Mouse (Mus musculus): ENCODE results near the gene Cpsf6. TPM values are rescaled to one million over a fixed set of nuclear protein-coding genes. Genes with fewer than 3 reads are reported as not detected.

The Cpsf6 gene
- polyA plus RNA-seq, 1 experiment from 2014 or later, result 97.9 TPM

DNA sequence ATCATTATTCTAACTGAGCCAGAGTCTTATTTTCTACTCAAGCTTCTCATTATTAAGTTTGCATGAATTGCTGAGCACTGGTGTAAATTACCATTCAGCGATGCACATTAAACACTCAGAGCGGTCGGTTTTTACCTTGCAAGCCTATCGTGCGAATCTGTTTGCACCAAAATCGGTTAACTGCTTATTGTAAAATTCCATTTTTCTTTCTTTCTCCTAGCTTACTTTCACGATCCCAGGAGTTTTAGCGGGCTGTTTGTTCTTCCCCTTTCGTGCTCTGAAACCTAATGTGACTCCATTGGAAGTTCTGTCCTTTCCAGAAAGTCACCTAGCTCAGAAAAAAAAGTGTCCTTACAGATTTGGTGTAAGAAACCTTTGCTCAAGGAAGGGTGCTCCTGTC, 36.3 kb upstream of the Cpsf6 start:
- H3K4me3 ChIP-seq (ENCODE audit: low read depth, low read length), result no peak overlapping the region
- no peak for ATAC-seq (replicated peaks; ENCODE audit: insufficient number of reproducible peaks, low FRiP score, low TSS enrichment)
- H3K4me1 ChIP-seq (ENCODE audit: control insufficient read depth, insufficient read depth, low read length), result peaks cover 12% of the 10 kb centered on the region
- no peak overlapping the region for H3K4me2 ChIP-seq
- no peak overlapping the region for H3K27ac ChIP-seq (ENCODE audit: low read depth, low read length)
- no peaks in the 10 kb centered on the region for H3K36me3 ChIP-seq (ENCODE audit: control insufficient read depth, insufficient read depth, low read length)
- no peaks in the 10 kb centered on the region for H3K27me3 ChIP-seq (ENCODE audit: control insufficient read depth, insufficient read depth, low read length)
- no peak overlapping the region for H3K9ac ChIP-seq (ENCODE audit: low read depth, low read length)
- 84% methylated on average over 9 of the region's 9 CpGs for WGBS (ENCODE audit: insufficient replicate concordance)
- no peaks in the 10 kb centered on the region for H3K9me3 ChIP-seq (replicated peaks; ENCODE audit: control insufficient read depth, low read length)

DNA sequence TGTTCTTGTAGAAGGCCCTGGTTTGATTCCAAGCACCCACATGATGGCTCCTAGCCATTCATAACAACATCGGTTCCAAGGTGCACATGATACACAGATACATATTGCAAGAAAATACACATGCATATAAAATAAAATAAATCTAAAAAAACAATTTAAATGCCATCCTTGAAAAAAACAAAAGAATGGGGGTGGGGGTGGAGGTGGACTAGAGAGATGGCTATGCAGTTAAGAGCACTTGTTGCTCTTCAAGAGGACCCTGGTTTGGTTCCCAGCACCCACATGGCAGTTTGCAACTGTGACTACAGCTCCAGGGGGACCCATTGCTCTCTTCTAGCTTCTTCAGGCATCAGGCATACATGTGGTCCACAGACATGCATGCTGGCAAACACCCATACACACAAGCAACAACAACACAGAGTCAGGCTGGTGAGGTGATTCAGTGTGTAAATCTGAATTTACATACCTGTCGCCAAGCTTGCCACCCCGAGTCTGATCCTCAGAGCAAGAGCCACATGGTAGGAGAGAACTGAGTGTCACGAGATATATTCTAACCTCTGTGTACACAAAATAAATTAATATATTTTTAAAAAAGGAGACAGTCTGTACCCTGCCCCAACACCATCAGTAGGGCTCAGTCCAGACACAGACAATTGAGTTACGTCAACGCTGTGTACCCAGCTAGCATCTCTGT, 35.7 kb upstream of the Cpsf6 start:
- WGBS (ENCODE audit: insufficient replicate concordance), result 91% methylated on average over 6 of the region's 6 CpGs
- Histone ChIP-seq H3K4me1 (ENCODE audit: control insufficient read depth, insufficient read depth, low read length) (peaks cover 12% of the 10 kb centered on the region), H3K9ac (ENCODE audit: low read depth, low read length) (no peak overlapping the region), H3K9me3 (replicated peaks; ENCODE audit: control insufficient read depth, low read length) (no peaks in the 10 kb centered on the region), H3K27ac (ENCODE audit: low read depth, low read length) (no peak overlapping the region), H3K4me2 (no peak overlapping the region), H3K36me3 (ENCODE audit: control insufficient read depth, insufficient read depth, low read length) (no peaks in the 10 kb centered on the region), H3K27me3 (ENCODE audit: control insufficient read depth, insufficient read depth, low read length) (no peaks in the 10 kb centered on the region), H3K4me3 (ENCODE audit: low read depth, low read length) (no peak overlapping the region)
- no peak for ATAC-seq (replicated peaks; ENCODE audit: insufficient number of reproducible peaks, low FRiP score, low TSS enrichment)

DNA sequence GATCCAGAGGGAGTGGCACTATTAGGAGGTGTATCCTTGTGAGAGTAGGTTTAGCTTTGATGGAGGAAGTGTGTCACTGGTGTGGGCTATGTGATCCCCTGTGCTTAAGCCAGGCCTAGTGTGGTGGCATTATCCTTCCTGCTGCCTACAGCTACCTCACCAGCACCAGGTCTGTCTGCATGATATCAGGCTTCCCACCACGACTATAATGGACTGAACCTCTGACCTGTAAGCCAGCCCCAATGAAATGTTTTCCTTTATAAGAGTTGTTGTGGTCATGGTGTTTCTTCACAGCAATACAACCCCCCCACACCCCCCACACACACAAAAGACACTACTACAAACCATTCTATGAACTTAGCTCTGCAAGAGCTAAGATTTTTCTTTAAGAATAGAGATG, 34.9 kb upstream of the Cpsf6 start:
- Histone ChIP-seq H3K9me3 (replicated peaks; ENCODE audit: control insufficient read depth, low read length) (no peaks in the 10 kb centered on the region), H3K4me2 (no peak overlapping the region), H3K27ac (ENCODE audit: low read depth, low read length) (no peak overlapping the region), H3K4me3 (ENCODE audit: low read depth, low read length) (no peak overlapping the region), H3K9ac (ENCODE audit: low read depth, low read length) (no peak overlapping the region), H3K36me3 (ENCODE audit: control insufficient read depth, insufficient read depth, low read length) (no peaks in the 10 kb centered on the region), H3K4me1 (ENCODE audit: control insufficient read depth, insufficient read depth, low read length) (peaks cover 12% of the 10 kb centered on the region), H3K27me3 (ENCODE audit: control insufficient read depth, insufficient read depth, low read length) (no peaks in the 10 kb centered on the region)
- ATAC-seq (replicated peaks; ENCODE audit: insufficient number of reproducible peaks, low FRiP score, low TSS enrichment), result no peak
- 72% methylated on average over 1 of the region's 1 CpGs for WGBS (ENCODE audit: insufficient replicate concordance)

DNA sequence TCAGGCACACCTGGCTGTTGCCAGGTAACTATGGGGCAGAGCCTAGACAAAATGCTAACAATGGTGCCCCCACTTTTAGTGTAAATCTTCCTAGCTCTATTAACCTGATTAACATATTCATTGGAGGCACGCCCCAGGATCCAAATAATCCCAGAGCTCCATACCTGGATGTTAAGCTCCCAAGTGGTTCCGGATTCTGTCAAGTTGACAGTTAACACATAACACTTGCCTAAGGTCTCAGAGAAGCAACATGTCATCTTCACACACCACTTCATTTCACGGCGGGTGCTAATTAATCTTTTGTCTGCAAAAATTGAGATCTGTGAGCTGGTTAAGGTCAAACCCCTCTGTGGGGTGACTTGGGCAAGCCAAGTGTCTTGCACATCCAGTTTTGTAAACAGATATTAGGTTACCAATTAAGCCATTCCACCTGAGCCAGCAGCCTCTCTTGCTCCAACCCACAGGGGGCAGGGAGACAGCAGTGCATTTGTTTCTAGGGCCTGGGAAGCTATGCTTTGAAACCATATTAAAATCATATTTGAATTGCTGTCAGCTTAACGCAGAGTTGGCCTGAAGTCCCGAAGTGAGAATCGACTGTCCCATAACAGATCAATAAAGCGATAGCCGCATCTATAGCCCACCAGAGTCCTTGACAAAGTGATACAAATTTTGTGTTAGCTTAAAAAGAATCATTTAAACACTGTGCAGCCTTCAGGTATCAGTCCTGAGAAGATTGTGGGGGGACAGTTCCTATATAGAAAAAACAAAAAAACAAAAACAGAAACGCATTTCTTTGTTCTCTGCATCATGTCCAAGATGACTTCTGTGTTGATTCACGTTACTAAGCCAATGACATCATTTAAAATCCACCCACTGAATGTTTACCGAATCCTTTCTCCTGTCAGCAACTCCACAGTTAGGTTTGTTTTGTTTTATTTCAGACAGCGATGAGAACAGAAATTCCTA, 34.0 kb upstream of the Cpsf6 start:
- no peak overlapping the region for H3K4me2 ChIP-seq
- no peak overlapping the region for H3K9ac ChIP-seq (ENCODE audit: low read depth, low read length)
- ATAC-seq (replicated peaks; ENCODE audit: insufficient number of reproducible peaks, low FRiP score, low TSS enrichment), result no peak
- 73% methylated on average over 13 of the region's 13 CpGs for WGBS (ENCODE audit: insufficient replicate concordance)
- no peaks in the 10 kb centered on the region for H3K27me3 ChIP-seq (ENCODE audit: control insufficient read depth, insufficient read depth, low read length)
- no peak overlapping the region for H3K27ac ChIP-seq (ENCODE audit: low read depth, low read length)
- peaks cover 12% of the 10 kb centered on the region for H3K4me1 ChIP-seq (ENCODE audit: control insufficient read depth, insufficient read depth, low read length)
- H3K36me3 ChIP-seq (ENCODE audit: control insufficient read depth, insufficient read depth, low read length), result no peaks in the 10 kb centered on the region
- no peaks in the 10 kb centered on the region for H3K9me3 ChIP-seq (replicated peaks; ENCODE audit: control insufficient read depth, low read length)
- H3K4me3 ChIP-seq (ENCODE audit: low read depth, low read length), result no peak overlapping the region

- ATAC-seq (replicated peaks; ENCODE audit: insufficient number of reproducible peaks, low FRiP score, low TSS enrichment), result no peak
- WGBS (ENCODE audit: insufficient replicate concordance), result 71% methylated on average over 7 of the region's 7 CpGs
- Histone ChIP-seq H3K4me3 (ENCODE audit: low read depth, low read length) (no peak overlapping the region), H3K27ac (ENCODE audit: low read depth, low read length) (no peak overlapping the region), H3K9me3 (replicated peaks; ENCODE audit: control insufficient read depth, low read length) (no peaks in the 10 kb centered on the region), H3K27me3 (ENCODE audit: control insufficient read depth, insufficient read depth, low read length) (no peaks in the 10 kb centered on the region), H3K4me2 (no peak overlapping the region), H3K36me3 (ENCODE audit: control insufficient read depth, insufficient read depth, low read length) (no peaks in the 10 kb centered on the region), H3K4me1 (ENCODE audit: control insufficient read depth, insufficient read depth, low read length) (peaks cover 12% of the 10 kb centered on the region), H3K9ac (ENCODE audit: low read depth, low read length) (no peak overlapping the region)
Measured at GRCm38 (mm10) chr10:117412474-117413057, 32.8 kb upstream of the Cpsf6 start.

DNA sequence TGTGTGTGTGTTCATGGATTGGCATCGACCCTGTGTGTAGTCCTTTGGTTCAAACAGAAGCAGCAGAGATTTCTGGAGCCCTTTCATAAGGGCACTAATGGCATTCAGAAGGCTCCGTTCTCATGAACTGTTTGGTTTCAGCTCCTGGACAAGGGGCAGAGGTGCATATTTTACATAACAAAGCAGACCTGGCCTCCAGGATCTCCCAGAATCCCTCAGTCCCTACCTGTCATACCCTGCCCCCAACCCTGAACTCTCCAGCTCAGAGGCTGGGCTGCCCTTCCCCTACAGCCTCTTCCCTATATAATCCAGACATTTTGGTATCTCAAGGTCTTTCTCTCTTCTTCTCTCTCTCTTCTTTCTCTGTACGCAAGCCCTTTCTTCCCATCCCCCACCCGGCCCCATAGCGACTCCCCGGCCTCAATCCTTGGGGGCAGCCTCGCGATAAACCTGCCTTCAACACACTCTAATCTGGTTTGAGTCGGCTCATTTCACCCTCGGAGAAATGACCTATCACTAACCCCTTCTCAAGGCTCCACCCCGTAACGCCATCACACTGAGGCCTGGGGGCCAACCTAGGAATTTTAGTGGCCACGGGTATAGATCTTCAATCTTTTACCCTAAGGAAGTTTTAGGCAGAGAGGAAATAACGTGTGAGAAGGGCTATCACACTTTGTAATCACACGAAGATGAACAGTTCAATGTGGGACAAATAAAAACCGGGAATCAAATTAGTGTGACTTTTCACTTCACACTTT, 32.1 kb upstream of the Cpsf6 start:
- peaks cover 7% of the 10 kb centered on the region for H3K4me1 ChIP-seq (ENCODE audit: control insufficient read depth, insufficient read depth, low read length)
- H3K27me3 ChIP-seq (ENCODE audit: control insufficient read depth, insufficient read depth, low read length), result no peaks in the 10 kb centered on the region
- peak overlapping the region; percentile 41 for H3K4me2 ChIP-seq
- WGBS (ENCODE audit: insufficient replicate concordance), result 16% methylated on average over 16 of the region's 16 CpGs
- H3K27ac ChIP-seq (ENCODE audit: low read depth, low read length), result no peak overlapping the region
- H3K9me3 ChIP-seq (replicated peaks; ENCODE audit: control insufficient read depth, low read length), result no peaks in the 10 kb centered on the region
- H3K36me3 ChIP-seq (ENCODE audit: control insufficient read depth, insufficient read depth, low read length), result no peaks in the 10 kb centered on the region
- ATAC-seq (replicated peaks; ENCODE audit: insufficient number of reproducible peaks, low FRiP score, low TSS enrichment), result no peak
- no peak overlapping the region for H3K9ac ChIP-seq (ENCODE audit: low read depth, low read length)
- H3K4me3 ChIP-seq (ENCODE audit: low read depth, low read length), result no peak overlapping the region

DNA sequence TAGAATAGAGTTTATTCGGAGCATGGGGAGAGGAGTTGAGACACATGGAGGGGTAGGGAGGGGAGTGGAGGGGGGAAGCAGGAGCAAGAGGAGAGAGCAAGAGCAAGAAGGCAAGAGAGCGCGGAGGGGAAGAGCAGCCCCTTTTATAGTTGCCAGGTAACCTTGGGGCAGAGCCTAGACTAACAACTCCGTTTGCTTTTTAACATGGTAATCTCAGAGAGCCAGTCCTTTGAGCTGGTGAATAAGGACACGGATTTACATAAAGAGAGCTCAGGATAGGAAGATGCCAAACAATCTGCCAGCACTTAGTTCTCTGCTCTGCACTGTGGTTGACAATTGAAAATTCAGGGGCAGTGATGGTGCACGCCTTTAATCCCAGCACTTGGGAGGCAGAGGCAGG, 31.3 kb upstream of the Cpsf6 start:
- H3K4me3 ChIP-seq (ENCODE audit: low read depth, low read length), result no peak overlapping the region
- no peak overlapping the region for H3K4me2 ChIP-seq
- no peaks in the 10 kb centered on the region for H3K36me3 ChIP-seq (ENCODE audit: control insufficient read depth, insufficient read depth, low read length)
- H3K9ac ChIP-seq (ENCODE audit: low read depth, low read length), result no peak overlapping the region
- H3K9me3 ChIP-seq (replicated peaks; ENCODE audit: control insufficient read depth, low read length), result no peaks in the 10 kb centered on the region
- ATAC-seq (replicated peaks; ENCODE audit: insufficient number of reproducible peaks, low FRiP score, low TSS enrichment), result no peak
- no peak overlapping the region for H3K27ac ChIP-seq (ENCODE audit: low read depth, low read length)
- WGBS (ENCODE audit: insufficient replicate concordance), result 65% methylated on average over 6 of the region's 6 CpGs
- peaks cover 7% of the 10 kb centered on the region for H3K4me1 ChIP-seq (ENCODE audit: control insufficient read depth, insufficient read depth, low read length)
- no peaks in the 10 kb centered on the region for H3K27me3 ChIP-seq (ENCODE audit: control insufficient read depth, insufficient read depth, low read length)

DNA sequence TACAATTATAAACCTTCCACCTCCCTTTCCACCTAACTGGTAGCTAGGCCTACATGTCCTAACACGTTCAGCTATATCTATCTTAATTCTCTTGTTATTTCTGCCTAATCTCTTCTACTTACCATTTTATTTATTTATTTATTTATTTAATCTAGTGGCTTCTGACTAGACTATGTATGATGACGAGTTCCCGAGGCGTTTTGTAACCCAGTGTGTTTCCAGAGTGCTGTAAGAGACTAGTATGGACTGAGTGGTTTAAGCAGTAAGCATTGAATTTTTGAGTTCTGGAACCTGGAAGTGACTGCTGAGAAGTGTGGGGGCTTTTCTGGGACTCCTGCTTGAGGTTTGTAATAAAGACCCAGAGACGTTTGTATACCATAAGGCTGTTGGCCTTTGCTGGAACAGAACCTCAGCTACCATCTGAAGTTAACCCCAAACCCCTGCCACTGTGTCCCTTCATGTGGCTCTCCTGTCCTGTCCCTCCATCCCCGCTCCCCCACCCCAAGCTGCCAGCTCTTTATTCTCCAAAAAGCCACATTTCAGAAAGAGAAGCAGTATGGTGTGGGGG, 30.8 kb upstream of the Cpsf6 start:
- Histone ChIP-seq H3K4me1 (ENCODE audit: control insufficient read depth, insufficient read depth, low read length) (peaks cover 7% of the 10 kb centered on the region), H3K4me3 (ENCODE audit: low read depth, low read length) (no peak overlapping the region)
- no peak for ATAC-seq (replicated peaks; ENCODE audit: insufficient number of reproducible peaks, low FRiP score, low TSS enrichment)

More for the DNA sequence above, 30.8 kb upstream of the Cpsf6 start:
- Histone ChIP-seq H3K27ac (ENCODE audit: low read depth, low read length) (no peak overlapping the region), H3K27me3 (ENCODE audit: control insufficient read depth, insufficient read depth, low read length) (no peaks in the 10 kb centered on the region), H3K4me2 (no peak overlapping the region), H3K9ac (ENCODE audit: low read depth, low read length) (no peak overlapping the region), H3K36me3 (ENCODE audit: control insufficient read depth, insufficient read depth, low read length) (no peaks in the 10 kb centered on the region), H3K9me3 (replicated peaks; ENCODE audit: control insufficient read depth, low read length) (no peaks in the 10 kb centered on the region)
- WGBS (ENCODE audit: insufficient replicate concordance), result 75% methylated on average over 6 of the region's 6 CpGs

Measured in heart, embryonic 11.5 days (tissue).